Mouse (Mus musculus): ENCODE data around the gene Lpin1.

DNA sequence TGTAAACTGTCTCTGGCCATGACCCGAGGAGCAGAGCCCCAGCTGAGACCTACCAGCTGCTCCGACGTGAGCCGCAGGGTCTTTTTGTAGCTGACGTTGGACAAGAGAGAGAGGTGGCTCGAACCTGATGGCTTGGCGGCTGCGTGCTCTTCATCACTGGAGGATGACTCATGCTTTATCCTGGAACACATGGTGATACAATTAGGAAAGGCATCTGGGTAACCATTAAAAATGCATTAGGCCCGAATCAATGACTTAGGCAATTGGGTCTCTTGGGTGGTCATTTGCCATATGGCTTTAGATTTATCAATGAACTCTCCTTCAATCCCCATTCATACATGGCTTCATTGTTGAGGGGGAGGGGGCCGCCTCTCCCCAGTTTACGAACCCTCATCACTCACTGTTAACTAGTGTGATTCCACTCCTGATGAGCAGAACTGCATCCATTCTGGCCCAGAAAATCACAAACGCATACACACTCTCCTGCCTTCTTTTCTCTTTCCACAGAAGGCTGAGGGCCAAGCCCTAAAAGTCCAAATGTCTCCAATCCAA lies 61.9 kb downstream of the Lpin1 start:
- TF ChIP-seq EP300 (IDR thresholded peaks at IDR 0.05; ENCODE audit: low read depth) (no peak), CTCF (IDR thresholded peaks at IDR 0.05; ENCODE audit: low read depth) (no peak)

Measured in liver, postnatal 0 days (tissue).